Mouse (Mus musculus) neutrophil, adult 65 days (primary cell): ENCODE measurements around the gene Nod2. TPM values are rescaled to one million over a fixed set of nuclear protein-coding genes. Genes with fewer than 3 reads are reported as not detected.

ENCODE experiments used
- total RNA-seq: library from RNA; stranded (reverse); gene quantifications from 2 replicates; pipeline ENCODE4 v1.2.4, GENCODE M21; 2023

Gene Nod2
- 11.2 and 13.1 TPM in 2 replicates for total RNA-seq

DNA sequence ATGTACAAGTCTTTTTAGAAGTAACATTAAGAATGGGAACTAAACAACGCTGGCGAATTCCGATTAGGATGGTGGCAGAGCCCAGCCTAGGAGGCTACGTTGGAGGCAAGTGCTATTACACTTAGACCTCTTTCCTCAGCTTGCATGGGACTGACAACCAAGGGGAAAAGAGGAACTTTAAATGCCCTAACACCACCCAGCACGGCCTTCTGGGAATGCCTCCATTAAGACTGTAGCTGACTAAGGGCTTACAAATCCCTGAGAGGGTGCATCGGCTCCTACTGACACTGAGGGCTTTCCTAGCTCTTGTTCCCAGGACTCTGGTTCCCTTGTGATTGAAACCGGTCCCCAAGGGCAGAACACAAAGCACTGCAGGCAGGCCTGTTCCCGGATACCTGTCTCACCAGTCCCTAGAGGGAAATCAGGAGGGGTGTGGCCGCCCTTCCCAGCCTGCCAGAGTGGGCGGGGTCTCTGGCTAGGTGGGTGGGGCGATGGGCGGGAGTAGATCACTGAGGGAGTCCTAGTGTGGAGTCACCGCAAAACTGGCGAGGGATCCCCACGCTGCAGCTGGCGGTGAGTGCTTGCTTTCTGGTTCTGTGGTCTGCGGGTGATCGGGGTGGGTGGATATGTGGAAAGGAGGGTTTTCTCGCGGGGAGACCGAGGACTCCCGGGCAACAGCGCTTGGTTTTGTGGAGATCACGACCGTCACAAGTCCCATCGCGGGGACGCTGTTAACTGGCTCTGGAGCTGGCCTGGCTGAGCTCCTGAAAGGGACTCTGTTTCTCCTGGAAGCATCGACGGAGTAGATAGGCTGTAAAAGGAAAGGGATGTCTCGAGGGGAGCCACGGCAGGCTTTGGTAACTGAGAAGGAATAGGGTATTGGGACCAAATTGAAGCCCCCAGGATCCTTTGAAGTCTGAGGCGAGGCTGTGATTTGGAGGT is at the start of gene Nod2:
Nod2 (plus strand) TSS at position 479 of the 942 bp plus-strand sequence.

DNA sequence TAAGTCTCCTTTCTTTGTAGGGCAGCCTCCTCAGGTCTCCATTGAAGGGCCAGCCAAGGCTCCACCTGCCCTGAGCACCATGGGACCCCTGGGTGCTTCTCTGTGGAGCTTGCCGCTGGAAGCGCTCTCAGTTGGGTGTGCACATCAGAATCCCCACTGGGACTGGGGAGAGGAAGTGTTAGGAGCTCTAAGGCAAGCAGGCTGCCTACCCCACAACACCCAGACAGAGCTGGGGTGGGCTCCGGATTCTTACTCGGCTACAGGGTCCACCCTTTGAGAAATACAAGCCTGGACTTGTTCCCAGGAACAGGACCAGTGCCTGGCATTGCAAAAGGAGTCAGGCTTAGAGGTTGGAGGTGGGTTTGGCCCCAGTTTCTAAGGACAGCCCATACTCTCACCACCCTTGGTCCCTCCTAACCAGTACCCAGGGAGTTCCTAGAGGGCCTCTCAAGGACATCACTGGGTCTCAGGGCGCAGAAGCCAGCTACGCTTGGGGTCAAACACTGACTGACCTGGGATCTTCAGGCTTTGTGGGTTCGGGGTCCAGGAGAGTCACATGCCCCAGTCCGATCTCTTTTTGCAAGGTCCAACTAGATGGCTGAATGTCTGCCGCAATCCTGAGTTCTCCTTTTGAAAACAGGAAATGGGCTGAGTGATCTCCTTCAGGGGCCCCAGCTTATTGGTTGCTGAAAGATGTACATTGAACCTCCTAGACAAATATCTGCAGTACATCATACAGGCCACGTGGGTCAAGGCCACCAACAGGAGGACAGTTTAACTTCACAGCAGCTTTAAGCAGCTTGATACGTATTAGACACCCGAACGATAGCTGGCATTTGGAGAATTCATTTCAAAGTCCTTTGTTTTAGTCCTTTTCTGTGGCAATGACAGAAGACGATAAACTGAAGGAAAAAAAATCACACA is 11.4 kb upstream of the Nod2 start, which contains the start of gene Snx20:
Snx20 (minus strand) TSS at position 655 of the 924 bp plus-strand sequence.

DNA sequence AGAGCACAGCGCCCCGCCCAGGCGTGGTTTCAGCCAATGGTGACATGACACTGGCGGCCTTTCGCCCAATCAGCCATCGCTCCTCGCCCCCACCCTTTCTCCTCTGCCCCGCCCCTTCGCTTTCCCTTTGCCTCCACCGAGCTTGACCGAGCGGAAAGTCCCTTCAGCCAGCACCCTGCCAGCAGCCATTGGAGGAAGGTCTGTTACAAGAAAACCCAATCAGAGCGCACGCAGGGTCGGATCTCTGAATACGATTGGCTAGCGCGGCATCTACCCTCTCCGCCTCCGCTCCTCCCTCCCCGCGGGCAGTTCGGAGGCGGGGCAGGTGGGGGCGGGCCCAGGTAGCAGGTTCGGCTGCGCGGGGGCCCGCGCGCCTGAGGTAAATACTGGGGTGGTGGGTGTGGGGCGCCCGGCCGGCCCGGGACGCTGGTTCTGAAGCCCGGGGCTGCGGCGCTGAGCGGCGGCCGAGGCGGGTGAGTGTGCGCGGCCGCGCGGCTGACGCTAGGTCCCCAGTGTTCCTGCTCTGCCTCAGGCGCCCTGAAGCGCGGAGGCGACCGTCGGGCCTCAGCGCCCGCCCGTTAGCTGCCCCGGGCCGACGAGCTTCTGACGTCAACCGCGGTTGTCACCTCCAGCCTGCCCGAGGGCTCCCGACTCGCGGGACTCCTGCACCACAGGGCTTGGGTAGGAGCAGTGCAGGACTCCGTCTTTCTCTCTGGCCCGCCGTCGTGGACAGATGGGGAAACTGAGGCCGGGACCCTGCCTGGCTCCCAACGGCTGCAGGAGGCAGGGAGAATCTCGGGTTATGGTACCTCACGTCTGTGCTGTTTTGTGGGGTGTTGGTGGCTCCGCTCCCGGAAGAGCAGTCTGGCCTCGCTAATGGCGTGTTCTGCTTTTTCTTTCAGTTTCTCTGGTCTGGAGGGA is 49.9 kb downstream of the Nod2 start, which contains the start of gene Cyld:
Cyld (plus strand) TSS at position 308 of the 921 bp plus-strand sequence.

Other genes with a start within 250 kb of the Nod2 start
- gene Nkd1, start 126.0 kb upstream of the Nod2 start, total RNA-seq = not detected in 2 replicates
- gene Snx20, start 11.2 kb upstream of the Nod2 start, total RNA-seq = 127 and 148 TPM in 2 replicates
- 60.0 and 84.1 TPM in 2 replicates for gene Cyld, start 49.7 kb downstream of the Nod2 start, total RNA-seq